Mouse (Mus musculus): ENCODE measurements around the gene Plk5.

- TF ChIP-seq POLR2A (IDR thresholded peaks at IDR 0.05; ENCODE audit: borderline replicate concordance, extremely low read depth, low read depth, low read length) (no peak), CTCF (IDR thresholded peaks at IDR 0.05; ENCODE audit: insufficient read depth, low read length) (peak; percentile 93)
Measured at GRCm38 (mm10) chr10:80376160-80376559, 19.9 kb downstream of the Plk5 start.

Data from lung, adult 2 months (tissue).